Mouse (Mus musculus) 3T3-L1 (cell line): Measurements from ENCODE around the gene Pprc1.

Experiments
- DNase-seq: peaks from one replicate; pipeline ENCODE4 v3.0.0-alpha.2; 2015; ENCODE audit warnings: low read depth, low spot score

Gene Pprc1

GRCm38 (mm10) chr19:46119458-46119857, 74.8 kb downstream of the Pprc1 start:
- DNase-seq = no peak

GRCm38 (mm10) chr19:46120872-46121271, 76.2 kb downstream of the Pprc1 start:
- no peak for DNase-seq
